Mouse (Mus musculus) lung, postnatal 0 days (tissue): ENCODE measurements around the gene Flywch1.

Experiments
- CTCF ChIP-seq: IDR thresholded peaks from 2 replicates; pipeline ENCODE4 v1.5.1; 2016; ENCODE audit warnings: antibody characterized with exemption, mild to moderate bottlenecking
- EP300 ChIP-seq: IDR thresholded peaks from 2 replicates; pipeline ENCODE4 v1.6.1; 2016; ENCODE audit warnings: antibody characterized with exemption, mild to moderate bottlenecking, control low read depth

DNA sequence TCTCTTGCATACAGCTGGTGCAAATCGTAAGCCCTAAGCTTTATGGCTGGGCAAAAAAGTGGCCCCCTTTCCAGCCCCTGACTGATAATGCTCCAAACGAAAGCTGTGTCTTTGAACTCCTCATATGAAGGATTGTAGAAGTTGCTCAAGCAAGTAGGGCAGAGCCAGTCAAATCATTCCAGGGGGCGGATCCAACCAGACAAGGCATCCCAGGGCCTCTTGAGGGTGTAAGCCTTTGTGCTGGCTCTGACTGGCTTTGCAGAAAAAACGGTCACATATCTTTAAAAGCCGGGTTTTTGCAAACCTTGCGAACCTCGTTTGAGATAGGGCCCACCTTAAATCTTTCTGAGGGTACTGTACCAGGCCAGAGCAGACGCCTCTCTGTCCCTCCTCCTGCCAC, 27.3 kb downstream of the Flywch1 start:
- TF ChIP-seq CTCF (no peak), EP300 (no peak)
